26 mouse cellular contexts compared by ENCODE assay signal in genomic region chr6:31268057-31268456, GRCm38 (mm10).
"Had no signal": no experiment of that assay in that cellular context is flagged by ENCODE, and none has a peak within 500 bp of the region (broad histone marks: within the 10 kb centered on the region; RNA-seq: fewer than 3 reads in every experiment).

No protein-coding gene starts in this region.

- H3K9me3 ChIP-seq: heart, embryonic 10.5 days; heart, embryonic 13.5 days; heart, embryonic 15.5 days; hindbrain, embryonic 13.5 days; hindbrain, embryonic 15.5 days; kidney, embryonic 15.5 days; limb, embryonic 10.5 days; limb, embryonic 12.5 days had no signal

- H3K27ac ChIP-seq: gastrocnemius, adult 2 months; heart, embryonic 10.5 days; heart, embryonic 13.5 days; heart, embryonic 15.5 days; hindbrain, embryonic 13.5 days; hindbrain, embryonic 15.5 days; hindbrain, postnatal 0 days; kidney, embryonic 15.5 days; layer of hippocampus, adult 2 months; left cerebral cortex, adult 2 months; limb, embryonic 10.5 days; limb, embryonic 12.5 days had no signal

- H3K36me3 ChIP-seq: heart, embryonic 10.5 days; heart, embryonic 13.5 days; heart, embryonic 15.5 days; hindbrain, embryonic 13.5 days; hindbrain, embryonic 15.5 days; kidney, embryonic 15.5 days; limb, embryonic 10.5 days; limb, embryonic 12.5 days had no signal

- DNase-seq: gastrocnemius, adult 2 months; gastrocnemius, postnatal 10 days; gastrocnemius, postnatal 36 days; heart, adult 18-20 months; heart, postnatal 14 days; heart, postnatal 36 days; kidney, adult 11 months; kidney, adult 2 months; kidney, adult 9 months; kidney, postnatal 10 days; kidney, postnatal 25 days; kidney, postnatal 4 days; liver had no signal

- ATAC-seq: hindbrain, postnatal 0 days; intestine, embryonic 16.5 days had no signal

- H3K27me3 ChIP-seq: heart, embryonic 15.5 days; hindbrain, embryonic 13.5 days; hindbrain, embryonic 15.5 days; kidney, embryonic 15.5 days; limb, embryonic 12.5 days had no signal

- H3K4me2 ChIP-seq: heart, embryonic 13.5 days; heart, embryonic 15.5 days; hindbrain, embryonic 13.5 days; hindbrain, embryonic 15.5 days; kidney, embryonic 15.5 days; limb, embryonic 12.5 days; liver, embryonic 11.5 days had no signal

- H3K9ac ChIP-seq: heart, embryonic 13.5 days; heart, embryonic 15.5 days; hindbrain, embryonic 13.5 days; hindbrain, embryonic 15.5 days; kidney, embryonic 15.5 days; limb, embryonic 12.5 days had no signal

- H3K4me1 ChIP-seq: heart, embryonic 10.5 days; heart, embryonic 13.5 days; heart, embryonic 15.5 days; hindbrain, embryonic 13.5 days; hindbrain, embryonic 15.5 days; kidney, embryonic 15.5 days; limb, embryonic 10.5 days; limb, embryonic 12.5 days had no signal

- H3K4me3 ChIP-seq: gastrocnemius, adult 2 months; heart, embryonic 10.5 days; heart, embryonic 13.5 days; heart, embryonic 15.5 days; hindbrain, embryonic 13.5 days; hindbrain, embryonic 15.5 days; kidney, embryonic 15.5 days; layer of hippocampus, adult 2 months; left cerebral cortex, adult 2 months; limb, embryonic 10.5 days; limb, embryonic 12.5 days had no signal
